Mouse (Mus musculus) splenic B cell, adult 2 months (primary cell): ENCODE measurements around the gene Wfdc12.

Experiments
- DNase-seq: peaks from one replicate; pipeline ENCODE4 v3.0.0-alpha.2; 2011; ENCODE audit warnings: low read depth, low spot score
- H3K27me3 ChIP-seq: 2 replicates; pipeline ENCODE4 v1.6.1; 2012; ENCODE audit warnings: mild to moderate bottlenecking, low read length, moderate library complexity, mixed read lengths; ENCODE audit not compliant: control insufficient read depth, poor library complexity, insufficient read depth, severe bottlenecking
- H3K36me3 ChIP-seq: 2 replicates; pipeline ENCODE4 v1.6.1; 2012; ENCODE audit warnings: mild to moderate bottlenecking, low read length, moderate library complexity, mixed read lengths; ENCODE audit not compliant: control insufficient read depth, poor library complexity, insufficient read depth, severe bottlenecking

Gene Wfdc12

GRCm38 (mm10) chr2:164167752-164168570 is 22.4 kb downstream of the Wfdc12 start:
- no peaks in the 10 kb centered on the region for H3K36me3 ChIP-seq
- no peaks in the 10 kb centered on the region for H3K27me3 ChIP-seq
- DNase-seq, result no peak

GRCm38 (mm10) chr2:164164941-164165340 is 25.5 kb downstream of the Wfdc12 start:
- no peak for DNase-seq
- Histone ChIP-seq H3K36me3 (no peaks in the 10 kb centered on the region), H3K27me3 (no peaks in the 10 kb centered on the region)

- Histone ChIP-seq H3K27me3 (no peaks in the 10 kb centered on the region), H3K36me3 (no peaks in the 10 kb centered on the region)
- DNase-seq, result no peak
Measured at GRCm38 (mm10) chr2:164161515-164162055, 28.8 kb downstream of the Wfdc12 start.

GRCm38 (mm10) chr2:164158838-164159237 is 31.6 kb downstream of the Wfdc12 start:
- H3K27me3 ChIP-seq, result no peaks in the 10 kb centered on the region
- peaks cover 4% of the 10 kb centered on the region; the same call in 1 of the 2 replicates for H3K36me3 ChIP-seq
- DNase-seq, result no peak

GRCm38 (mm10) chr2:164156158-164156557 is 34.2 kb downstream of the Wfdc12 start:
- DNase-seq, result no peak
- H3K36me3 ChIP-seq, result peaks cover 11% of the 10 kb centered on the region
- no peaks in the 10 kb centered on the region for H3K27me3 ChIP-seq

- DNase-seq, result no peak
- peaks cover 11% of the 10 kb centered on the region for H3K36me3 ChIP-seq
- no peaks in the 10 kb centered on the region for H3K27me3 ChIP-seq
Measured at GRCm38 (mm10) chr2:164154007-164154406, 36.4 kb downstream of the Wfdc12 start.

- H3K36me3 ChIP-seq, result peaks cover 11% of the 10 kb centered on the region
- no peaks in the 10 kb centered on the region for H3K27me3 ChIP-seq
Measured at GRCm38 (mm10) chr2:164152341-164152740, 38.1 kb downstream of the Wfdc12 start.

GRCm38 (mm10) chr2:164150086-164150760 is 40.2 kb downstream of the Wfdc12 start:
- Histone ChIP-seq H3K36me3 (peaks cover 9% of the 10 kb centered on the region), H3K27me3 (no peaks in the 10 kb centered on the region)
- DNase-seq, result no peak

More at GRCm38 (mm10) chr2:164152341-164152740, 38.1 kb downstream of the Wfdc12 start:
- no peak for DNase-seq

- Histone ChIP-seq H3K27me3 (no peaks in the 10 kb centered on the region), H3K36me3 (no peaks in the 10 kb centered on the region; the same call in none of the 2 replicates)
- no peak for DNase-seq
Measured at GRCm38 (mm10) chr2:164146556-164146955, 43.9 kb downstream of the Wfdc12 start.

- no peak for DNase-seq
- Histone ChIP-seq H3K27me3 (no peaks in the 10 kb centered on the region), H3K36me3 (peaks cover 4% of the 10 kb centered on the region; the same call in 1 of the 2 replicates)
Measured at GRCm38 (mm10) chr2:164144541-164144940, 45.9 kb downstream of the Wfdc12 start.

GRCm38 (mm10) chr2:164144025-164144424 is 46.4 kb downstream of the Wfdc12 start:
- H3K27me3 ChIP-seq, result no peaks in the 10 kb centered on the region
- DNase-seq, result no peak
- peaks cover 4% of the 10 kb centered on the region; the same call in 1 of the 2 replicates for H3K36me3 ChIP-seq

GRCm38 (mm10) chr2:164142021-164142420 is 48.4 kb downstream of the Wfdc12 start:
- no peaks in the 10 kb centered on the region for H3K27me3 ChIP-seq

More at GRCm38 (mm10) chr2:164142021-164142420, 48.4 kb downstream of the Wfdc12 start:
- DNase-seq, result no peak
- H3K36me3 ChIP-seq, result peaks cover 4% of the 10 kb centered on the region; the same call in 1 of the 2 replicates
